Comparison of ENCODE assay signal across 18 mouse cellular contexts in genomic region chr17:26572265-26572664, GRCm38 (mm10). TPM values are rescaled to one million over a fixed set of nuclear protein-coding genes. Genes with fewer than 3 reads are reported as not detected.
A peak's percentile ranks its signal among the peaks of the same experiment; 100 is the strongest.
DNase-seq lines count a peak whose midpoint lies in the region; ATAC-seq lines count a peak whose summit lies in the region.
"Had no signal": no experiment of that assay in that cellular context is flagged by ENCODE, and none has a peak within 500 bp of the region (broad histone marks: within the 10 kb centered on the region; RNA-seq: fewer than 3 reads in every experiment).

No protein-coding gene starts in this region.

- H3K9ac ChIP-seq in lung, embryonic 16.5 days (ENCODE audit: low read length): 0 out of 2 replicates have a peak overlapping the region, but pooled peaks have one; percentile 4
- no peak overlapping the region for H3K9ac ChIP-seq in midbrain, embryonic 16.5 days (ENCODE audit: low read depth, low read length)
- H3K9ac ChIP-seq: embryonic facial prominence, embryonic 13.5 days; forebrain, postnatal 0 days; hindbrain, embryonic 13.5 days had no signal

- H3K4me3 ChIP-seq in lung, embryonic 16.5 days (ENCODE audit: low read length): no peak overlapping the region
- peak overlapping the region; percentile 35 for H3K4me3 ChIP-seq in megakaryocyte, embryonic 14.5 days (replicated peaks)
- no peak overlapping the region for H3K4me3 ChIP-seq in midbrain, embryonic 16.5 days (ENCODE audit: low read depth, low read length)
- H3K4me3 ChIP-seq: embryonic facial prominence, embryonic 13.5 days; hindbrain, embryonic 13.5 days had no signal

- no peak overlapping the region for H3K4me2 ChIP-seq in lung, embryonic 16.5 days (ENCODE audit: low read depth, low read length)
- no peak overlapping the region for H3K4me2 ChIP-seq in midbrain, embryonic 16.5 days (ENCODE audit: low read length)
- H3K4me2 ChIP-seq: embryonic facial prominence, embryonic 13.5 days; hindbrain, embryonic 13.5 days had no signal

- DNase-seq in lung, adult 18-20 months: no peak
- DNase-seq in T-cell, adult 2 months (ENCODE audit: low spot score): peak; percentile 81
- DNase-seq in kidney, postnatal 25 days: no peak
- no peak for DNase-seq in lung, postnatal 25 days (ENCODE audit: low spot score)
- DNase-seq: adrenal gland, postnatal 14 days; cerebellum, adult 8-10 months; forebrain, postnatal 0 days; heart, adult 18-20 months; heart, postnatal 10 days; kidney, adult 2 months; kidney, postnatal 36 days; layer of hippocampus, adult 9-11 months had no signal

- no peaks in the 10 kb centered on the region for H3K27me3 ChIP-seq in lung, embryonic 16.5 days (ENCODE audit: control insufficient read depth, insufficient read depth, low read depth, low read length)
- H3K27me3 ChIP-seq in megakaryocyte, embryonic 14.5 days (replicated peaks): no peaks in the 10 kb centered on the region
- no peaks in the 10 kb centered on the region for H3K27me3 ChIP-seq in midbrain, embryonic 16.5 days (ENCODE audit: control insufficient read depth, insufficient read depth, low read depth, low read length)
- H3K27me3 ChIP-seq: embryonic facial prominence, embryonic 13.5 days; hindbrain, embryonic 13.5 days had no signal

- peaks cover 13% of the 10 kb centered on the region for H3K4me1 ChIP-seq in lung, embryonic 16.5 days (replicated peaks; ENCODE audit: control insufficient read depth, insufficient read depth, low read length)
- H3K4me1 ChIP-seq in megakaryocyte, embryonic 14.5 days: peaks cover 87% of the 10 kb centered on the region
- H3K4me1 ChIP-seq in midbrain, embryonic 16.5 days (ENCODE audit: control insufficient read depth, insufficient read depth, low read length): no peaks in the 10 kb centered on the region

- WGBS in lung, embryonic 16.5 days: 88% methylated on average over 11 of the region's 11 CpGs
- 94% methylated on average over 11 of the region's 11 CpGs for whole genome bisulfite sequencing in midbrain, embryonic 16.5 days

- H3K27ac ChIP-seq in lung, embryonic 16.5 days (ENCODE audit: low read length): no peak overlapping the region
- H3K27ac ChIP-seq in midbrain, embryonic 16.5 days (ENCODE audit: low read length): no peak overlapping the region
- H3K27ac ChIP-seq: embryonic facial prominence, embryonic 13.5 days; hindbrain, embryonic 13.5 days; stomach, postnatal 0 days had no signal

- peaks cover 15% of the 10 kb centered on the region for H3K36me3 ChIP-seq in lung, embryonic 16.5 days (ENCODE audit: control insufficient read depth, insufficient read depth, low read length)
- peaks cover 65% of the 10 kb centered on the region for H3K36me3 ChIP-seq in megakaryocyte, embryonic 14.5 days (replicated peaks; ENCODE audit: low read length)
- H3K36me3 ChIP-seq in midbrain, embryonic 16.5 days (ENCODE audit: control insufficient read depth, insufficient read depth, low read length): peaks cover 6% of the 10 kb centered on the region

- peaks cover 5% of the 10 kb centered on the region; the same call in 1 of the 2 replicates for H3K9me3 ChIP-seq in lung, embryonic 16.5 days (ENCODE audit: control insufficient read depth, low read length)
- H3K9me3 ChIP-seq in megakaryocyte, embryonic 14.5 days: no peaks in the 10 kb centered on the region
- H3K9me3 ChIP-seq in midbrain, embryonic 16.5 days (replicated peaks; ENCODE audit: control insufficient read depth, low read length, poor library complexity, severe bottlenecking): no peaks in the 10 kb centered on the region
- H3K9me3 ChIP-seq: hindbrain, embryonic 13.5 days had no signal

- no peak for ATAC-seq in lung, embryonic 16.5 days (ENCODE audit: low read depth)
- ATAC-seq in midbrain, embryonic 16.5 days: no peak
- ATAC-seq: forebrain, postnatal 0 days had no signal

RNA-seq across cellular contexts. Expression of gene Dusp1, which starts 10.3 kb away (rescaled TPM):
- 25.2 and 28.4 TPM in 2 replicates for polyA plus RNA-seq in lung, embryonic 16.5 days (2015; fragmentation: Nextera tagmentation; extraction: Ambion mirVana)
- 11.6 and 65.1 TPM in 2 replicates for polyA plus RNA-seq in megakaryocyte, embryonic 14.5 days (2012; ENCODE audit: insufficient read depth, low replicate concordance)
- 33.4 and 35.1 TPM in 2 replicates for polyA plus RNA-seq in midbrain, embryonic 16.5 days (2015; fragmentation: Nextera tagmentation; extraction: Ambion mirVana)

RNA-seq across cellular contexts. Expression of gene Ergic1, which starts 11.0 kb away (rescaled TPM):
- 84.3 and 94.6 TPM in 2 replicates for polyA plus RNA-seq in lung, embryonic 16.5 days (2015; fragmentation: Nextera tagmentation; extraction: Ambion mirVana)
- polyA plus RNA-seq in megakaryocyte, embryonic 14.5 days (2012; ENCODE audit: insufficient read depth, low replicate concordance): 21.0 and 26.5 TPM in 2 replicates
- polyA plus RNA-seq in midbrain, embryonic 16.5 days (2015; fragmentation: Nextera tagmentation; extraction: Ambion mirVana): 102 and 103 TPM in 2 replicates
